Mouse (Mus musculus): ENCODE measurements around the gene Pakap.

The Pakap gene

GRCm38 (mm10) chr4:57837089-57837488 lies 269.1 kb downstream of the Pakap start:
- no peak for DNase-seq (ENCODE audit: low spot score in 2 of 2)

GRCm38 (mm10) chr4:57839343-57839742 lies 271.4 kb downstream of the Pakap start:
- DNase-seq (ENCODE audit: low spot score in 2 of 2) = no peak

- DNase-seq (ENCODE audit: low spot score in 2 of 2) = no peak
Observed at GRCm38 (mm10) chr4:57841911-57842310, 273.9 kb downstream of the Pakap start.

- DNase-seq (ENCODE audit: low spot score in 2 of 2) = no peak
Observed at GRCm38 (mm10) chr4:57842472-57843305, 274.7 kb downstream of the Pakap start.

GRCm38 (mm10) chr4:57845031-57845431 lies 277.1 kb downstream of the Pakap start:
- DNase-seq (ENCODE audit: low spot score in 2 of 2) = peak; percentile 29 to 43

GRCm38 (mm10) chr4:57845541-57846210 lies 277.7 kb downstream of the Pakap start:
- no peak for DNase-seq (ENCODE audit: low spot score in 2 of 2)

- DNase-seq (ENCODE audit: low spot score in 2 of 2) = no peak
Observed at GRCm38 (mm10) chr4:57846381-57846990, 278.5 kb downstream of the Pakap start.

- DNase-seq (ENCODE audit: low spot score in 2 of 2) = no peak
Observed at GRCm38 (mm10) chr4:57846991-57847422, 279.0 kb downstream of the Pakap start.

GRCm38 (mm10) chr4:57847676-57848075 lies 279.7 kb downstream of the Pakap start:
- no peak for DNase-seq (ENCODE audit: low spot score in 2 of 2)

- no peak for DNase-seq (ENCODE audit: low spot score in 2 of 2)
Observed at GRCm38 (mm10) chr4:57849465-57849864, 281.5 kb downstream of the Pakap start.

GRCm38 (mm10) chr4:57851731-57852130 lies 283.8 kb downstream of the Pakap start:
- DNase-seq (ENCODE audit: low spot score in 2 of 2) = no peak

- no peak for DNase-seq (ENCODE audit: low spot score in 2 of 2)
Observed at GRCm38 (mm10) chr4:57852461-57853040, 284.6 kb downstream of the Pakap start.

GRCm38 (mm10) chr4:57854181-57854580 lies 286.2 kb downstream of the Pakap start:
- no peak for DNase-seq (ENCODE audit: low spot score in 2 of 2)

- DNase-seq (ENCODE audit: low spot score in 2 of 2) = no peak
Observed at GRCm38 (mm10) chr4:57855281-57855941, 287.4 kb downstream of the Pakap start.

GRCm38 (mm10) chr4:57856673-57857072 lies 288.7 kb downstream of the Pakap start:
- DNase-seq (ENCODE audit: low spot score in 2 of 2) = no peak

- DNase-seq (ENCODE audit: low spot score in 2 of 2) = no peak
Observed at GRCm38 (mm10) chr4:57860204-57860611, 292.2 kb downstream of the Pakap start.

GRCm38 (mm10) chr4:57861166-57861565 lies 293.2 kb downstream of the Pakap start:
- no peak for DNase-seq (ENCODE audit: low spot score in 2 of 2)

- DNase-seq (ENCODE audit: low spot score in 2 of 2) = no peak
Observed at GRCm38 (mm10) chr4:57861856-57862255, 293.9 kb downstream of the Pakap start.

- no peak for DNase-seq (ENCODE audit: low spot score in 2 of 2)
Observed at GRCm38 (mm10) chr4:57862269-57862986, 294.4 kb downstream of the Pakap start.

GRCm38 (mm10) chr4:57866088-57866487 lies 298.1 kb downstream of the Pakap start:
- DNase-seq (ENCODE audit: low spot score in 2 of 2) = no peak

GRCm38 (mm10) chr4:57866990-57867389 lies 299.0 kb downstream of the Pakap start:
- no peak for DNase-seq (ENCODE audit: low spot score in 2 of 2)

All from frontal cortex, postnatal 10 days (tissue).